In genomic region chr9:108827906-108828305, GRCm38 (mm10) we compare ENCODE assay signal across 11 mouse cellular contexts. TPM values are rescaled to one million over a fixed set of nuclear protein-coding genes. Genes with fewer than 3 reads are reported as not detected.
DNase-seq lines count a peak whose midpoint lies in the region; ATAC-seq and TF ChIP-seq lines count a peak whose summit lies in the region.
"Had no signal": no experiment of that assay in that cellular context is flagged by ENCODE, and none has a peak within 500 bp of the region (broad histone marks: within the 10 kb centered on the region; RNA-seq: fewer than 3 reads in every experiment).

No protein-coding gene starts in this region.

- peak overlapping the region; percentile 64 for H3K4me3 ChIP-seq in neural tube, embryonic 11.5 days (ENCODE audit: low read depth, low read length)
- peak overlapping the region; percentile 34 for H3K4me3 ChIP-seq in intestine, postnatal 0 days (ENCODE audit: low read depth, low read length)
- peak overlapping the region; percentile 61 for H3K4me3 ChIP-seq in neural tube, embryonic 15.5 days (replicated peaks)
- H3K4me3 ChIP-seq in left cerebral cortex, adult 2 months = no peak overlapping the region

- no peaks in the 10 kb centered on the region for H3K36me3 ChIP-seq in neural tube, embryonic 11.5 days (ENCODE audit: control insufficient read depth, insufficient read depth, low read length)
- H3K36me3 ChIP-seq in intestine, postnatal 0 days (ENCODE audit: control insufficient read depth, insufficient read depth) = no peaks in the 10 kb centered on the region
- H3K36me3 ChIP-seq in neural tube, embryonic 15.5 days = peaks cover 37% of the 10 kb centered on the region

- WGBS in neural tube, embryonic 11.5 days = 76% methylated on average over 18 of the region's 18 CpGs
- WGBS in intestine, postnatal 0 days = 62% methylated on average over 18 of the region's 18 CpGs
- WGBS in neural tube, embryonic 15.5 days = 68% methylated on average over 18 of the region's 18 CpGs

- no peak overlapping the region for H3K9ac ChIP-seq in neural tube, embryonic 11.5 days (ENCODE audit: low read length)
- no peak overlapping the region for H3K9ac ChIP-seq in intestine, postnatal 0 days (ENCODE audit: low read depth, low read length)
- peak overlapping the region; percentile 81; the same call in 1 of the 2 replicates for H3K9ac ChIP-seq in neural tube, embryonic 15.5 days (replicated peaks)

- DNase-seq in cerebellum, adult 11-12 months = peak; percentile 73
- no peak for DNase-seq in cerebellum, postnatal 36 days
- DNase-seq in neural tube, embryonic 11.5 days (ENCODE audit: low spot score) = no peak
- no peak for DNase-seq in neural tube, embryonic 10.5 days (ENCODE audit: extremely low spot score, low spot score)
- no peak for DNase-seq in thymus, postnatal 36 days
- no peak for DNase-seq in left cerebral cortex, adult 2 months (ENCODE audit: extremely low spot score in 1 of 2, low spot score in 2 of 2)
- DNase-seq: gastrocnemius, postnatal 10 days; layer of hippocampus, postnatal 36 days; thymus, adult 18-20 months had no signal

- TF ChIP-seq CTCF in intestine, postnatal 0 days (IDR thresholded peaks at IDR 0.05; ENCODE audit: low read depth) = no peak
- no peak for TF ChIP-seq CTCF in left cerebral cortex, adult 2 months (IDR thresholded peaks at IDR 0.05)

- ATAC-seq in neural tube, embryonic 11.5 days (ENCODE audit: insufficient read depth, low FRiP score, low TSS enrichment) = no peak
- ATAC-seq in intestine, postnatal 0 days = no peak
- no peak for ATAC-seq in neural tube, embryonic 15.5 days (ENCODE audit: low FRiP score)

- no peaks in the 10 kb centered on the region for H3K9me3 ChIP-seq in neural tube, embryonic 11.5 days (ENCODE audit: control insufficient read depth, low read length)
- no peaks in the 10 kb centered on the region for H3K9me3 ChIP-seq in intestine, postnatal 0 days (ENCODE audit: control insufficient read depth)
- H3K9me3 ChIP-seq in neural tube, embryonic 15.5 days (replicated peaks) = no peaks in the 10 kb centered on the region

- peaks cover 52% of the 10 kb centered on the region for H3K27me3 ChIP-seq in neural tube, embryonic 11.5 days (ENCODE audit: control insufficient read depth, insufficient read depth, low read length)
- H3K27me3 ChIP-seq in intestine, postnatal 0 days (replicated peaks; ENCODE audit: control insufficient read depth, insufficient read depth, low read length) = peaks cover 91% of the 10 kb centered on the region
- peaks cover 22% of the 10 kb centered on the region for H3K27me3 ChIP-seq in neural tube, embryonic 15.5 days (replicated peaks)

- H3K27ac ChIP-seq in neural tube, embryonic 11.5 days (ENCODE audit: low read depth, low read length) = no peak overlapping the region
- no peak overlapping the region for H3K27ac ChIP-seq in intestine, postnatal 0 days (ENCODE audit: low read depth, low read length)
- no peak overlapping the region for H3K27ac ChIP-seq in neural tube, embryonic 15.5 days (replicated peaks)
- H3K27ac ChIP-seq in left cerebral cortex, adult 2 months = no peak overlapping the region

- peak overlapping the region; percentile 86 for H3K4me2 ChIP-seq in neural tube, embryonic 11.5 days (ENCODE audit: low read depth)
- peak overlapping the region; percentile 73 for H3K4me2 ChIP-seq in intestine, postnatal 0 days (replicated peaks; ENCODE audit: low read depth)
- peak overlapping the region; percentile 92 for H3K4me2 ChIP-seq in neural tube, embryonic 15.5 days

- peaks cover 17% of the 10 kb centered on the region for H3K4me1 ChIP-seq in neural tube, embryonic 11.5 days (ENCODE audit: control insufficient read depth, insufficient read depth, low read length)
- peaks cover 12% of the 10 kb centered on the region; the same call in 1 of the 2 replicates for H3K4me1 ChIP-seq in intestine, postnatal 0 days (replicated peaks; ENCODE audit: control insufficient read depth, insufficient read depth, low read length)
- peaks cover 76% of the 10 kb centered on the region for H3K4me1 ChIP-seq in neural tube, embryonic 15.5 days

- intact Hi-C loops in left cerebral cortex, adult 2 months (cut with DNase I) = no loop called here

RNA-seq across cellular contexts. Expression of gene Celsr3, which starts 1.8 kb away (rescaled TPM):
- 6.7 and 8.9 TPM in 2 replicates for polyA plus RNA-seq in neural tube, embryonic 11.5 days (2014; fragmentation: Nextera tagmentation; extraction: Ambion mirVana)
- polyA plus RNA-seq in intestine, postnatal 0 days (2015; fragmentation: Nextera tagmentation; extraction: Ambion mirVana) = 0.40 and 0.93 TPM in 2 replicates
- 8.2 and 10.8 TPM in 2 replicates for polyA plus RNA-seq in neural tube, embryonic 15.5 days (2015; fragmentation: Nextera tagmentation; extraction: Ambion mirVana)
- 10 to 100 TPM; 65.1 to 75.0 TPM for total RNA-seq in left cerebral cortex, adult 2 months (2021)

RNA-seq across cellular contexts. Expression of gene Nckipsd, which starts 19.7 kb away (rescaled TPM):
- polyA plus RNA-seq in neural tube, embryonic 11.5 days (2014; fragmentation: Nextera tagmentation; extraction: Ambion mirVana) = 14.5 and 15.5 TPM in 2 replicates
- polyA plus RNA-seq in intestine, postnatal 0 days (2015; fragmentation: Nextera tagmentation; extraction: Ambion mirVana) = 5.4 and 6.8 TPM in 2 replicates
- polyA plus RNA-seq in neural tube, embryonic 15.5 days (2015; fragmentation: Nextera tagmentation; extraction: Ambion mirVana) = 33.3 and 40.0 TPM in 2 replicates
- total RNA-seq in left cerebral cortex, adult 2 months (2021) = 10 to 100 TPM; 64.7 to 68.0 TPM

RNA-seq across cellular contexts. Expression of gene Slc26a6, which starts 25.2 kb away (rescaled TPM):
- 8.8 and 13.2 TPM in 2 replicates for polyA plus RNA-seq in neural tube, embryonic 11.5 days (2014; fragmentation: Nextera tagmentation; extraction: Ambion mirVana)
- polyA plus RNA-seq in intestine, postnatal 0 days (2015; fragmentation: Nextera tagmentation; extraction: Ambion mirVana) = 70.8 and 99.5 TPM in 2 replicates
- 16.8 and 18.6 TPM in 2 replicates for polyA plus RNA-seq in neural tube, embryonic 15.5 days (2015; fragmentation: Nextera tagmentation; extraction: Ambion mirVana)
- total RNA-seq in left cerebral cortex, adult 2 months (2021) = 10 to 100 TPM; 17.1 to 17.8 TPM

RNA-seq across cellular contexts. Expression of gene Ip6k2, which starts 44.3 kb away (rescaled TPM):
- 121 and 129 TPM in 2 replicates for polyA plus RNA-seq in neural tube, embryonic 11.5 days (2014; fragmentation: Nextera tagmentation; extraction: Ambion mirVana)
- 28.1 and 31.4 TPM in 2 replicates for polyA plus RNA-seq in intestine, postnatal 0 days (2015; fragmentation: Nextera tagmentation; extraction: Ambion mirVana)
- polyA plus RNA-seq in neural tube, embryonic 15.5 days (2015; fragmentation: Nextera tagmentation; extraction: Ambion mirVana) = 187 and 210 TPM in 2 replicates
- 100 to 1,000 TPM; 143 to 164 TPM for total RNA-seq in left cerebral cortex, adult 2 months (2021)
